Mouse (Mus musculus) MEL (cell line): ENCODE results near the gene Gpr6. TPM values are rescaled to one million over a fixed set of nuclear protein-coding genes. Genes with fewer than 3 reads are reported as not detected.

Experiments
- DNase-seq: peaks from one replicate; pipeline ENCODE4 v3.0.0; 2011; ENCODE audit warnings: low read depth, low spot score
- H3K27ac ChIP-seq: 2 replicates; pipeline ENCODE4 v1.5.1; 2012; ENCODE audit warnings: low read depth, mild to moderate bottlenecking, control low read depth, low read length, moderate library complexity; ENCODE audit not compliant: control insufficient read depth
- H3K27me3 ChIP-seq, 2 experiments: fragments of 150-350 bp in 1 of 2; sonication (generic) in 1 of 2; 2 replicates each; pipeline ENCODE4 v1.6.1; 2012; ENCODE audit warnings: low read length in 2 of 2, mild to moderate bottlenecking in 2 of 2, improper control_type of control experiment in 1 of 2, moderate library complexity in 1 of 2; ENCODE audit not compliant: insufficient read depth in 2 of 2, control insufficient read depth in 1 of 2
- H3K36me3 ChIP-seq, 2 experiments: 2 replicates each; pipeline ENCODE4 v1.6.1; 2012 to 2014; ENCODE audit warnings: low read length in 2 of 2, improper control_type of control experiment in 1 of 2, inconsistent platforms in 1 of 2, mild to moderate bottlenecking in 1 of 2; ENCODE audit not compliant: insufficient read depth in 2 of 2, control insufficient read depth in 1 of 2
- H3K4me1 ChIP-seq, 2 experiments: fragments of 150-350 bp in 1 of 2; sonication (generic) in 1 of 2; 2 replicates each; pipeline ENCODE4 v1.6.1; 2012; ENCODE audit warnings: low read length in 2 of 2, improper control_type of control experiment in 1 of 2, mild to moderate bottlenecking in 1 of 2; ENCODE audit not compliant: insufficient read depth in 2 of 2, control insufficient read depth in 1 of 2
- H3K4me3 ChIP-seq, 2 experiments: fragments of 150-350 bp in 1 of 2; sonication (generic) in 1 of 2; 2 replicates each; pipeline ENCODE4 v1.5.1; 2012; ENCODE audit warnings: low read depth in 2 of 2, low read length in 2 of 2, mild to moderate bottlenecking in 2 of 2, moderate library complexity in 2 of 2, control low read depth in 1 of 2, improper control_type of control experiment in 1 of 2; ENCODE audit not compliant: control insufficient read depth in 1 of 2, insufficient read depth in 1 of 2
- H3K79me2 ChIP-seq: 2 replicates; pipeline ENCODE4 v1.6.1; 2012; ENCODE audit warnings: mild to moderate bottlenecking, low read length, moderate library complexity; ENCODE audit not compliant: control insufficient read depth, poor library complexity, insufficient read depth
- H3K9ac ChIP-seq: 2 replicates; pipeline ENCODE4 v1.6.1; 2012; ENCODE audit warnings: low read depth, mild to moderate bottlenecking, control low read depth, low read length, moderate library complexity; ENCODE audit not compliant: control insufficient read depth, poor library complexity, severe bottlenecking
- H3K9me3 ChIP-seq: fragments of 150-350 bp; sonication (generic); replicated peaks from 2 replicates; pipeline ENCODE4 v1.6.1; 2012; ENCODE audit warnings: mild to moderate bottlenecking, low read length, improper control_type of control experiment, moderate library complexity; ENCODE audit not compliant: insufficient read depth
- BHLHE40 ChIP-seq: IDR thresholded peaks from 2 replicates; pipeline ENCODE4 v1.6.1; 2012; ENCODE audit warnings: low read depth, mild to moderate bottlenecking, inconsistent platforms, low read length, improper control_type of control experiment, borderline replicate concordance
- CHD1 ChIP-seq: IDR thresholded peaks from 2 replicates; pipeline ENCODE4 v1.6.1; 2012; ENCODE audit warnings: low read depth, mild to moderate bottlenecking, inconsistent platforms, low read length, improper control_type of control experiment
- CHD2 ChIP-seq: IDR thresholded peaks from 2 replicates; pipeline ENCODE4 v1.6.1; 2011; ENCODE audit warnings: low read length, improper control_type of control experiment
- CTCF ChIP-seq, 3 experiments: IDR thresholded peaks in 2 of 3; conservative IDR thresholded peaks in 1 of 3; 2 replicates each; pipeline ENCODE4 v1.5.1; 2011 to 2012; ENCODE audit warnings: low read length in 3 of 3, low read depth in 2 of 3, mild to moderate bottlenecking in 2 of 3, improper control_type of control experiment in 1 of 3, inconsistent platforms in 1 of 3, mixed read lengths in 1 of 3, moderate library complexity in 1 of 3; ENCODE audit not compliant: control insufficient read depth in 1 of 3, insufficient read depth in 1 of 3, poor library complexity in 1 of 3, severe bottlenecking in 1 of 3
- E2F4 ChIP-seq: IDR thresholded peaks from 2 replicates; pipeline ENCODE4 v1.6.1; 2011; ENCODE audit warnings: low read depth, low read length, improper control_type of control experiment, borderline replicate concordance
- ELF1 ChIP-seq: IDR thresholded peaks from 2 replicates; pipeline ENCODE4 v1.6.1; 2014; ENCODE audit warnings: low read depth, mild to moderate bottlenecking, inconsistent platforms, low read length, improper control_type of control experiment, moderate library complexity
- EP300 ChIP-seq, 2 experiments: IDR thresholded peaks; 2 replicates each; pipeline ENCODE4 v1.6.1; 2011; ENCODE audit warnings: improper control_type of control experiment in 2 of 2, low read length in 2 of 2, low read depth in 1 of 2, mild to moderate bottlenecking in 1 of 2
- GATA1 ChIP-seq: IDR thresholded peaks from 2 replicates; pipeline ENCODE4 v1.6.1; 2011; ENCODE audit warnings: low read depth, low read length, improper control_type of control experiment
- HCFC1 ChIP-seq: IDR thresholded peaks from 2 replicates; pipeline ENCODE4 v1.6.1; 2012; ENCODE audit warnings: low read depth, mild to moderate bottlenecking, inconsistent platforms, low read length, improper control_type of control experiment, moderate library complexity
- JUND ChIP-seq: IDR thresholded peaks from 2 replicates; pipeline ENCODE4 v1.6.1; 2011; ENCODE audit warnings: low read depth, mild to moderate bottlenecking, improper control_type of control experiment, low read length
- KAT2A ChIP-seq: conservative IDR thresholded peaks from 2 replicates; pipeline ENCODE4 v1.6.1; 2012; ENCODE audit warnings: low read depth, low read length, improper control_type of control experiment, inconsistent platforms
- MAFK ChIP-seq: IDR thresholded peaks from 2 replicates; pipeline ENCODE4 v1.6.1; 2011; ENCODE audit warnings: low read depth, mild to moderate bottlenecking, low read length, improper control_type of control experiment, borderline replicate concordance
- MXI1 ChIP-seq: IDR thresholded peaks from 2 replicates; pipeline ENCODE4 v1.6.1; 2011; ENCODE audit warnings: mild to moderate bottlenecking, low read depth, low read length, improper control_type of control experiment
- MYC ChIP-seq: IDR thresholded peaks from 2 replicates; pipeline ENCODE4 v1.6.1; 2011; ENCODE audit warnings: low read depth, mild to moderate bottlenecking, low read length, improper control_type of control experiment, moderate library complexity
- NELFE ChIP-seq: IDR thresholded peaks from 2 replicates; pipeline ENCODE4 v1.6.1; 2011; ENCODE audit warnings: low read depth, low read length, improper control_type of control experiment
- NRF1 ChIP-seq: IDR thresholded peaks from 2 replicates; pipeline ENCODE4 v1.6.1; 2014; ENCODE audit warnings: low read depth, mild to moderate bottlenecking, inconsistent platforms, low read length, improper control_type of control experiment, moderate library complexity; ENCODE audit not compliant: poor library complexity, insufficient read depth, severe bottlenecking
- POLR2AphosphoS2 ChIP-seq: IDR thresholded peaks from 2 replicates; pipeline ENCODE4 v1.6.1; 2011; ENCODE audit warnings: low read length, improper control_type of control experiment
- POLR2AphosphoS5 ChIP-seq: IDR thresholded peaks from 2 replicates; pipeline ENCODE4 v1.6.1; 2012; ENCODE audit warnings: low read depth, borderline replicate concordance, mild to moderate bottlenecking, inconsistent platforms, low read length, moderate library complexity, mixed read lengths
- RAD21 ChIP-seq: IDR thresholded peaks from 2 replicates; pipeline ENCODE4 v1.6.1; 2011; ENCODE audit warnings: mild to moderate bottlenecking, low read depth, low read length, improper control_type of control experiment
- TAL1 ChIP-seq: IDR thresholded peaks from 2 replicates; pipeline ENCODE4 v1.6.1; 2012; ENCODE audit warnings: mild to moderate bottlenecking, inconsistent platforms, low read length, moderate library complexity, mixed read lengths
- USF1 ChIP-seq: IDR thresholded peaks from 2 replicates; pipeline ENCODE4 v1.6.1; 2014; ENCODE audit warnings: low read depth, mild to moderate bottlenecking, inconsistent platforms, low read length, improper control_type of control experiment, moderate library complexity
- USF2 ChIP-seq, 2 experiments: IDR thresholded peaks; 2 replicates each; pipeline ENCODE4 v1.6.1; 2011 to 2012; ENCODE audit warnings: improper control_type of control experiment in 2 of 2, low read length in 2 of 2, borderline replicate concordance in 1 of 2, inconsistent platforms in 1 of 2, low read depth in 1 of 2, mild to moderate bottlenecking in 1 of 2; ENCODE audit not compliant: insufficient read depth in 1 of 2
- ZMIZ1 ChIP-seq: IDR thresholded peaks from 2 replicates; pipeline ENCODE4 v1.6.1; 2012; ENCODE audit warnings: low read depth, mild to moderate bottlenecking, inconsistent platforms, low read length, improper control_type of control experiment, moderate library complexity
- polyA plus RNA-seq, 2 experiments: library from polyadenylated mRNA; stranded (reverse) in 1 of 2; unstranded in 1 of 2; fragments of >175 nt in 1 of 2; fragments of >200 nt in 1 of 2; gene quantifications; 2 replicates each; pipeline versions ENCODE4 v1.2.1 to v1.2.4; 2012; ENCODE audit warnings: low replicate concordance in 2 of 2, low read depth in 1 of 2; ENCODE audit not compliant: insufficient read length in 2 of 2, insufficient read depth in 1 of 2, missing spikeins in 1 of 2
- total RNA-seq: library from RNA; depleted of rRNA; stranded (reverse); fragments of 300-350 nt; gene quantifications from 2 replicates; pipeline ENCODE4 v1.2.3, GENCODE M21; 2012

The Gpr6 gene
- total and polyA plus RNA-seq, 3 experiments, result not detected

DNA sequence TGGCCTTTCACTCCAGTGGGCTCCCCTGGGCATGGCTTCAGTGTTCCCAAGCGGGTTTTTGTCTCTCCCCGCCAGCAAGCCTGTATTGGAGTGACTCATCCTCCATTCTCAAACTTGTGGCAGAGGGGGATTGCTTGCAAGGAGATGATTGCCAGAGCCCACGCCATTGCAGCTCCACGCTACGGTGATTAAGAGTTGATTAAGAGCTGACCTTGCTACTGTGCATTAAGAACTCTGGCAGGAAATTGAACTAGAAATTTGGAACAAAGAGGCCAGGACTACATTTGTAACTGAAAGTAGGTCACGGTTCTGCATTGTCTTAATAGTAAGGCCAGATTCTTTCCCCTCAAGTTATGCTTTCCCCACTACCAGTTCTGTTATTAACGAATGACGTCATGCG is 16.5 kb downstream of the Gpr6 start:
- H3K9ac ChIP-seq, result no peak overlapping the region
- no peak for DNase-seq
- H3K27ac ChIP-seq, result no peak overlapping the region
- no peaks in the 10 kb centered on the region for H3K79me2 ChIP-seq
- no peaks in the 10 kb centered on the region for H3K4me1 ChIP-seq
- no peak for TF ChIP-seq USF2 (IDR thresholded peaks at IDR 0.05; ENCODE audit: borderline replicate concordance in 1 of 2, insufficient read depth in 1 of 2, low read depth in 1 of 2, low read length in 2 of 2)
- no peak overlapping the region for H3K4me3 ChIP-seq
- H3K36me3 ChIP-seq, result no peaks in the 10 kb centered on the region
- H3K27me3 ChIP-seq, result peaks cover 2 to 7% of the 10 kb centered on the region in 2 experiments; a peak in 2 of 4 replicates
- no peaks in the 10 kb centered on the region for H3K9me3 ChIP-seq

DNA sequence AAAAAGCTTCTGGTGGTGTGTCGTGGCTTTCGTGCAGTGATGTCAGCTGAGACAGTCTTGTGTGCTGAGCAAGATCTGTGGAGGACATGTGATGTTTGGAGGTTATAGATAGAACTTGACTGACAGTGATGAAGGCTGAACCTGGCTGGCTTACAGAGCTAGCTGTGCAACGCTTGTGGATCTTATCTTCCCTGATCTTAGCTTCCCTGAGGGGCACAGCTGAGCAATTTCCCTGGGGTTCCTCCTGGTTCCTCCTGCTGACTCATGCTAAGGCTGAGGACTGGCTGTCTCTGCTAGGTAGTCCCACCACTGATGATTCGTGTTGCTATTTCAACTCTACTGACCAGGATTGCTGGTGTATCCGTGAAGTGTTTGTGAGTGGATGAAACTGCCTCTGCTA is 18.1 kb downstream of the Gpr6 start:
- Histone ChIP-seq H3K9me3 (no peaks in the 10 kb centered on the region), H3K36me3 (no peaks in the 10 kb centered on the region), H3K27me3 (peaks cover 2 to 7% of the 10 kb centered on the region in 2 experiments; a peak in 2 of 4 replicates), H3K79me2 (no peaks in the 10 kb centered on the region), H3K27ac (no peak overlapping the region), H3K4me1 (no peaks in the 10 kb centered on the region), H3K9ac (no peak overlapping the region), H3K4me3 (no peak overlapping the region)
- TF ChIP-seq ELF1 (no peak), MAFK (no peak), EP300 (IDR thresholded peaks at IDR 0.05; ENCODE audit: low read depth in 1 of 2, low read length in 2 of 2) (no peak), CTCF (IDR thresholded peaks at IDR 0.05 in 2 of 3, conservative IDR thresholded peaks at IDR 0.05 in 1 of 3; ENCODE audit: control insufficient read depth in 1 of 3, insufficient read depth in 1 of 3, low read depth in 2 of 3, low read length in 3 of 3, poor library complexity in 1 of 3, severe bottlenecking in 1 of 3) (no peak), NELFE (no peak)
- DNase-seq, result no peak

DNA sequence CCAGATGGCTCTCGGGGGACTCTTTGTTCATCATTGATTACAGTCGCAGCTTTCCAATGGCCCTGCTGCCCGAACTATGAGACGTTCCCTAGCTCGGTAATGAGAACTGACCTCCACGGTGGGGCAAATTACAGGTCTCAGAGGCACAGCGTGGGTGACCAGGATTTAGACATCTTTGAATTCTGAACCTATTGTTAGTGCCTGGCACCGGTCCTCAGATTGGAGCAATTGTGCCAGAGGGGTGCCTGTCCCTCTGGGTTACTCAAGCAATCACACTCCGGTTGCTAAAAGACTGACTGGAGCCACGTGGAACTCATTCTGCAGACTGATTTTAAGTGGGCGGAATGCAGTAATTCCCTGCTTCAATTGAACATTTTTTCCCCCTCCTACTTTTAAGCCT is 29.8 kb downstream of the Gpr6 start:
- H3K36me3 ChIP-seq, result no peaks in the 10 kb centered on the region
- H3K9me3 ChIP-seq, result no peaks in the 10 kb centered on the region
- H3K4me1 ChIP-seq, result no peaks in the 10 kb centered on the region
- no peak overlapping the region for H3K4me3 ChIP-seq
- peaks cover 0 to 1% of the 10 kb centered on the region in 2 experiments; a peak in 1 of 4 replicates for H3K27me3 ChIP-seq
- H3K9ac ChIP-seq, result no peak overlapping the region
- no peak for TF ChIP-seq GATA1
- TF ChIP-seq ELF1, result no peak
- TF ChIP-seq E2F4, result no peak
- TF ChIP-seq USF2 (IDR thresholded peaks at IDR 0.05; ENCODE audit: borderline replicate concordance in 1 of 2, insufficient read depth in 1 of 2, low read depth in 1 of 2, low read length in 2 of 2), result no peak
- no peak for TF ChIP-seq POLR2AphosphoS2
- no peak for TF ChIP-seq CHD1
- no peak for TF ChIP-seq NRF1
- TF ChIP-seq USF1, result no peak
- TF ChIP-seq MYC, result no peak
- TF ChIP-seq HCFC1, result no peak
- no peak for TF ChIP-seq BHLHE40
- no peak for TF ChIP-seq NELFE
- no peak for TF ChIP-seq JUND
- no peak for TF ChIP-seq KAT2A
- no peak for TF ChIP-seq MXI1
- no peak for TF ChIP-seq CHD2
- no peak for TF ChIP-seq TAL1
- TF ChIP-seq ZMIZ1, result no peak
- no peak for TF ChIP-seq POLR2AphosphoS5
- TF ChIP-seq RAD21, result no peak
- no peak overlapping the region for H3K27ac ChIP-seq
- H3K79me2 ChIP-seq, result no peaks in the 10 kb centered on the region
- DNase-seq, result no peak
